Mouse (Mus musculus) urinary bladder, postnatal 14 days (tissue): ENCODE measurements around the gene Fbxl7.
A peak's percentile ranks its signal among the peaks of the same experiment; 100 is the strongest.

Experiments
- DNase-seq: peaks from one replicate; pipeline ENCODE4 v3.0.0; 2021; ENCODE audit warnings: low spot score

Gene Fbxl7

DNA sequence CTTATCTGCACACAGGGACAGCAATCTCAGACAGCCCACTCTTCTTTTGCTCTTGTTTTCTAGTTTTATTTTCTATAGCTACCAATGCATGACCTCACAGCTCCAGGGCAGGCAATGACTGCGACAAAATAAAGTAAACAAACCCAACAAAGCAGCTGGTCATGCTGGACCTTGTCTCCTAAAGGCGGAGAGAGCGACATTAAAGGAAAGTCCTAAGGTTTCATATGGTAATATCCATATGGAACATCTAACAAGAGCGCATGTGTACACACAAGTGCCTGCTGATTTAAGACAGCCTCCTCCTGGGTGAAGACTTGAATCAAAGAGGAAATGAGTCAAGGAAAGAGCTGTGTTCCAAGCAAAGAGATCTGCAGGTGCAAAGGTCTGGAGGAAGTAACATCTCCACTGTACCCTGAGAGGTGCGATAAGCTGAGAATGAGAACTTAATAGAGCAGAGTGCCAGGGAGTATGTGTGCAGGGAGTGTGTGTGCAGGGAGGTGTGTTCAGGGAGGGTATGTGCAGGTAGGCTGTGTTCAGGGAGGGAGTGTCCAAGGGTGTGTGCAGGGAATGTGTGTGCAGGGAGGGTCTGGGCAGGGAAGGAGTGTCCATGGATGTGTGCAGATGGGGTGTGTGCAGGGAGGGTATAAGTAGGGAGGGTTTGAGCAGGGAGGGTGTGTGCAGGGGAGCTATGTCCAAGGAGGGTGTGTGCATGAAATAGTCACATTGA is 193.3 kb downstream of the Fbxl7 start:
- DNase-seq: no peak

DNA sequence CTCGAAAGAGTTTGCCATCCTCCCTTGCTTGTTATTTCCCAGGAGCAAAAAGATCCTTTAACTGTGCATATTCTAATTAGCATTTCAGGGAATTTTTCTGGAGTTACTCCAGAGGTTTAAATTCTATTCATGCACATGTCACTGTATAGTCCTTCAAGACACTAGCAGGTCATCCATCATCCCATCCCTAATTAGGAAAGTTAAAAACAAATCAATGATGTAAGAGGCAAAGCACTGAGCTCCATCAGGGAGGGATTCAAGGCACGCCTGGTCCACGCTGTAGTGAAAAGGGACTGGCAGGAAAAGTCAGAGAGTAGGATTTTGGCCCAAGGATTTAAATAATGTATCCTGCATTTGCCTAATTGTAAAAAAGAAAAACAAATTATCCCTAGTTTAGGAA is 202.3 kb downstream of the Fbxl7 start:
- no peak for DNase-seq

DNA sequence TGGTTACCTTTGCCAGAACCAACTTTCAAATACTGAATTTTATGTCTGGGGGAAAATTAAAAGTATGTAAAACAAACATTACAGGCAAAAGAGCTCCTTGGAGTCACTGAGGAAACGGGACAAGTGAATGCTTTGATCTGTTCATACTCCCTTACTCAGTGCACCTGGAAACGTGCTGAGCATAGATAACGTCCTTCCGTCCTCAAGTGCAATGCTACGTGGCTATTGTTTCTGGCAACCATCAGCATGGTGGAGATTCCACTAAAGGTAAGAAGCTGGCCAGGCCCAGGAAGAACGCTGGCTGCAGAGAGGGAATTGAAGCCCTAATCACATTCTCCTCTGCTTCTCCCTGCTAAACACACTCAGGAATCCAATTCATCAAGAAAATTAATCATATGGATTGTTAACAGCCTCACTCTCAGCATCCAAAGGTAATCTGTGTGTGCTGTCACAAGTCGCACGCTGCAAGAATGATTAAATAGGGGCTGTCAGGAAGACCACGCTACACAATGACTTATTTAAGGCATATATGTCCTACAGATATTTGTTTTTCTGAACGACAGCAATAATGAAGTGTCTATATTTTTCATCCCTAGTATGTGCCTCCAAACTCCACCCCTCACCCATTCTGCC is 206.8 kb downstream of the Fbxl7 start:
- no peak for DNase-seq

DNA sequence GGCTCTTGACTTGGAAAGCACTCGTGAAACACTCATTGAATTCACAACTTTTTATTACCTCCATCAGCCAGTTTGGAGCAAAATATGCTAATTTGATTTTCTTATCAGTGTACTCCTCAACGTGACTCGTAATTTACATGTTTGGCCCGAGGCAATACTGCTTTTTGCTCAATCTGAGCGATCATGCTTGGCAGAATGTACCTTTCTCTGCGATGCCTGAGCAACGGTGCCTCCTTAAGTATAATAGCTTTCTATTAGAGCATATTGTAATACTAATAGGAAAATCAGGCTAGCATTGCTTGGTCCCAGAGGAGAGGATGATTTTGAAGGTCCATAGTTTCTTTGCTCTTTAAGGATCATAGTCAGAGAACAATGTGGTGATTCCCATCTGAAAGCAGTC is 207.7 kb downstream of the Fbxl7 start:
- DNase-seq: no peak

DNA sequence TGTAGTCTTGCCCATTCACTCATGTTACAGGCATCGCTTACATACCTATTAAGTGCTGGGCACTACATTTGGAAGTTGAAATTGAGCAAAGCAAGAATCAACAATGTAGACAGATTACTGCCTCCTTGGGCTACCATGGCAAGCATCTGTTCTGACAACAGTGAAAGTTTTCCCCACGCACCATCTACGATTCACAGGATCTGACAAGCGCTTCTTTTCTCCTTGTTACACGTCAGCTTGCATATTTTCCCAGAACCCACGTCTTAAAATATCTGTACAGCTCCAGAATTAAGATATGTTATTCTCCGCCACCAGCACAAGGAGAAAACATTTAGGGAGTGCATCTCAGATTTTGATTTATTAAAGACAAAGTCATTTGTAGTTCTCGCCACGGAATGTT is 213.1 kb downstream of the Fbxl7 start:
- DNase-seq: no peak

DNA sequence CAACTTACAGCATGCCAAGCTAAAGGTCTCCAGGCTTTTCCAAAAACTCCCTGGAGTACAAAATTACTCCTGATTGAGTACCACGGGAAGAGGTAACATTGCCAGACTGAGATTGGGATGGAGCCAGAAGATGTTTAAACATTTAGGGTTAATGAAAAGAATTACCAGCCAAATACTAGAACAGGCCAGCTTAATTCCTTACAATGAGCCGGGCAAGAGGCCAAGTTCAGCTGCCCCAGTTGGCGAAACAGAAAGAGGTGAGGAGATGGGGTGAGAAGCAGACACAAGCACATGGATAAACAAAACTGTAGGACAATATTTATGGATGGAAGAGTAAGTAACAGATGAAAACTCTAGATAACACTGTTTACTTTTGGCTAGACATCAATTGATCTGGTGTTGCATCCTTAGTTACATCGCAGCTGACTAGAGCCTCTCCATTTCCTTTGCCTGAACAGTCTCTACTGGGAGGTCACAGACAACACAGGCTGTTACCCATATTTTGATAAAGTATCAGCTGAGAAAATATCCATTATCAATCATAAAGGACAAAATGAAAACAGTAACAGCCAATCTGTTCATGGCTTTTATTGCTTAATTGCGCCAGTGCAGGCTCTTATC is 222.0 kb downstream of the Fbxl7 start:
- peak; percentile 20 for DNase-seq

DNA sequence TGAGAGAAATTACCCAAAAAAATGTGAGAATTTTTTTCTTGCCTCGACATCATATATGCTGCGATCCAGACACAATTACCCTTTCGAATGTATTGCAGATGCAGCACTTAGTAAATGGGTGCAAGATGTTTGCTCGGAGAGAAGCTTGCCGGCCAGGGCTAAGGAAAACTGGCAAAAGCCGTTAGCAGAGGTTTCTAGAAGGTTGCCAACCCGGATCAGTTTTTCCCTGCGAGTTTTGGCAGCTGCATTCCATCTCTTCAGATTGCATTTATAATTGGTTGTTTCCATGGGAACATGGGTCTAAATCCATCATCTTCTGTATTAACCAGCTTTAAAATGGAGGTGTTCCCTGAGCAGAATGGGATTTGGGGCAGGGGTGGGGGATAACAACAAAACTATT is 240.4 kb downstream of the Fbxl7 start:
- no peak for DNase-seq

DNA sequence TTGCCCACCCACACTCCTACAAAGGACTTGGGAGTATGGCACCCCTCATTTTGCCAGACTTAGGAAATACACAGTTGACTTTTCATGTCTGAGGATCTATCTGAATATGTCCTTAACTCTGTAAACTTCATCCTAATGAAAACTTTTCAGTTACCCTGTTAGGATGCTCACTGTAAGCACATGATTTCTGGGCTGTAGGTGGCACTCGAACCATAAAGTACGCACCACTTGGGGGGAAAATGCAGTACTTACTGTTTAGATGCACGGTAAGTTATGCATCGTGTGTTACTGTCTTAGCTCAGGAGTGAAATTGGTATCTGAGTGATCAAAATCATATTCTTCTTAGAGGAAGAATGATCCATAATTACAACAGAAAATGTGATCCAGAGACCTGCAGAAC is 252.8 kb downstream of the Fbxl7 start:
- no peak for DNase-seq

DNA sequence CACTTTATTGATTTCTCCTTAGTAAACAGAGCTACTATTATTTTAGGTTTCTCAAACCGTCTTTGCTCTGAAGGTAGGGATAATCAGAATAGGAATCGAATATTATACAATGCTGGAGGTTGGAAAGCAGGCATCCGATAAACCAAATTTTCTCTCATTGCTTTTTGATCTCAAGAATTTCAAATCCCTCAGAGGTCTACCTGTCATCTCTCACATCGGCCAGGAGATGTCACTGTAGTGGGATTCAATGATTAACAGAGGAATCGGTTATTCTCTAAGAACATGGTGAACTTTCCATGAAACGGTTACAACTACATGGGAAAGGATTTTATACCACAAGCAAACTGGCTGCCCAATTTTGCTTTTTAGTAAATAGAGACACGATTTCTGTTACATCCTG is 255.7 kb downstream of the Fbxl7 start:
- DNase-seq: no peak

DNA sequence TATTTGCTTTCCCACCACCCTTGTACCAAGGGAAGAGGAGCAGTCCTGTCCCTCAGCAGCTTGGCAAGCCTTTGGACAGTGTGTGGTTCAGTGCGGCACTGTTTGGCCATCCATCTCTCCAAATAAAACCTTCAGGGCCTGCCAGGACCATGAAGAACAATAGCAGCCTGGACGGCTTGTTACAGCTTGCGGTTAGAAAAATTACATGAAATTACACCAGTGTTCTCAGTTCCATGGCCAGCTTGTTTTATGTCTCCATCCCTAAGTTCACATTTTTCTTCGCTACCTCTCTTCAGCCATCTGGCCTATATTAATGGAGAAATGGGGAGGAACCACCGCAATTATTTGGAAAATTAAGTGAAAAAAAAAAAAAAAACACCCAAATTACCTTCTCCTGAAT is 259.8 kb downstream of the Fbxl7 start:
- no peak for DNase-seq

DNA sequence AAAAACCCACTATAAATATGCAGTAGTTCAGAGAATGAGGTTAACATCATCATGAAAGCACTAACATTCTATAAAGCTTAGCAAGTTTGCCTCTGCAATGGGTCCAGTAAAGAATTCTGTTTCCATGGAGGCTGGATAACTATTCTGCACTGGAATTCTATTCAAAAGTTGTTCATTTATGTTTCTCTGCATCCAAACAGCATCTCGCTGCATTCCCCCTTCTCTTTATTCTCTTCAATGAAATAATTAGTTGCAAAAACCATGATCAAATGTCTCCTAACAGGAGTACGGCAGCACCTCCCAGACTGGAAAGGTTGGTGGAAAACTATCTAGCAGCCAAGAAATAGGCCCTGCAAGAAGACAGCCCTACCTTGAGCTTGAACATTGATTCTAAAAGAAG is 267.2 kb downstream of the Fbxl7 start:
- DNase-seq: no peak

DNA sequence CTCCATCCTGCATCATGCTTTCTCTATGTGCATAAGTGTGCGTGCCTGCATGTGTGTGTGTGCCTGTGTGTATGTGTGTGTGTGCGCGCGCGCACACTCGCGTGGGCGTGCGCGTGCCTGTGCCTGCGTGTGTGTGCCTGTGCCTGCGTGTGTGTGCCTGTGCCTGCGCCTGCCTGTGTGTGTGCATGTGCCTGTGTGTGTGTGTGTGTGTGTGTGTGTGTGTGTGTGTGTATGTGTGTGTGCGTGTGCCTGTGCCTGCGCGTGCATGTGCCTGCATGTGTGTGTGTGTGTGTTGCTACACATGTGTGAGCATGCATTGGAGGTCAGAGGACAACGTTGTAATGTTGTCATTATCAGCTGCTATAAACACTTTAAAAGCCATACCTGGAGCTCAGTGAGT is 272.1 kb downstream of the Fbxl7 start:
- DNase-seq: no peak

DNA sequence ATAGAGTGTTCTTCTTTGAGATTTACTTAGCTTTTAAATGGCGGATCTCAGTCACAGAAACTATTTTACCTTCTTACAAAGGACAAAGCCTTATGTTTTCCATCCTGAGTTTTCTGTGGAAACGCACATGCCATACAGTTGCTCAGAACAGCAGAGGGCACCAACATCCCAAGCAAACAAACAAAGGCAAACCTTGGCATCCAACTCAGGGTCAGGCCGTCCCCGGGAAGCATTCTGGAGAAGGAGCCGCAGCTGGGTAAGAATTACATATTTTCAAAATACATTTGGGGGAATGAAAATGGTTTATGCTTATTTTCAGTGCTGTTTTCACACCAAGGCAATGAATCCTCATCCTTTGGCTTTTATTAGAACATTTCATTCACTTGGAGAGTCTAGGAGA is 275.1 kb downstream of the Fbxl7 start:
- peak; percentile 38 for DNase-seq

DNA sequence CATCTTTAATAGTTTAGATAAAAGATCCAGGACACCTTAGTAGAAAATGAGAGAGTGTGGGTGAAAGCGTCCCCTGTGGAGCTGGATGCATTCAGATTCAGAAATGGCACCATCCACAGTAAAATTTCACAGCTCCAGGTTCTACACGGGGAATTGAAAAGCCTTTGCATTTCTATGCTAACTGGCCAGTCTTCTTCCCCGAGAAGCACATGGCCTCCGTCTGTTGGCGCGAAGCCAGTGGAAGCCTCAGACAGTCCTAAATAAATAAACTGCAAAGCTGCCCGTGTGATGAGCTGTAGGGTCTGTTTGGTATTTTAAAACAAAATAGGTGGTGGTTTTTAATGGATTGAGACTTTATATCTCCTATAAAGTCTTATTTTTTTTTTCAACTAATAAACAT is 276.2 kb downstream of the Fbxl7 start:
- peak; percentile 46 for DNase-seq

DNA sequence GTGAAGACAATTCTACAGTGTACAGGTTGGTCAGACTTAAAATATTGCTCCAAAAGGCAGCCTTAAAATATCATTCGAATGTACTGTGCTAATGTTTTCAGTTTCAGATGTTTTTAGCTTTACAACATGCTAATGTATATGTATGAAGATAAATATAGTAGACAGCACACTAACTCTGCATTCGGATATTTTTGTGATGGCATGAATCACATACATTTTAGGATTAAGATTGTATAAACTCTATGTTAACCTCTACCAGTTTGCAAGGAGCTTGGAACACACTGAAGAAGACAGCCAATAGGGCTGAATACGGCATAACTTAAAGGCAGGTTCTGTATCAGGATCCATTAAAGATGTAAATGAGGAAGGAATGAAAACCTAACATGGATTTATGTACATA is 299.1 kb downstream of the Fbxl7 start:
- no peak for DNase-seq

DNA sequence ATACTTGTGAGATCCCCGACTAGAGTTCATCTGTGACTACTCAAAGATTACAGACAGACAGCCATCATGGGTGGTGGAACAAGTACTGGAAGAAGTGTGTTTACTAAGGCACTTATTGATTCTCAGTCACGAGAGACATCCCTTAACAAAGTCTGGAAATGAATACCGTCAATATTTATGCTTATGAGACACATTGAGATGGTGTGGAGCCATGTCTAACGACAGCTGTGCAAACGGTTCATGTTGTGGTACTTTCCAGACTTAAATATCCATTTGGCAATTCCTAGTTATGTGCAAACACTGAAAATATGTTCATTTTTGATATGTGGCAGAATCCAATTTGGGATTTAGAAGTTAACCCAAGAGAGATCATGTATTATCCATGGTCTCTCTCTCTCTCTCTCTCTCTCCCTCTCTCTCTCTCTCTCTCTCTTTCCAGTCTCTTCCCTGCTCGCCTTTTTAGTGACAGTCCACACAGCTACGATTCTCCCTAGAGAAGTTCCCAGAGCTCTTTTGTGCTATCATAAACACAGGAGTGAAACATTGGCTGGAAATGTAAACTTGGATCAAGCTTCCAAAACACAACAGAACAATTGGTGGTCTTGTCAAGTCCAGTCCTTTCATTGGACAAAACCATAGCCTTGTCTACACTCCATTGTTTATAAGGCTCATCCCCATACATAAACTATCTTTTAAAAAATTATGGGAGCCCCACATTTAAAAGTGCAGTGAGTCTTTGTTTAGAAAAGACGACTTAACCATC is 315.3 kb downstream of the Fbxl7 start:
- DNase-seq: no peak

DNA sequence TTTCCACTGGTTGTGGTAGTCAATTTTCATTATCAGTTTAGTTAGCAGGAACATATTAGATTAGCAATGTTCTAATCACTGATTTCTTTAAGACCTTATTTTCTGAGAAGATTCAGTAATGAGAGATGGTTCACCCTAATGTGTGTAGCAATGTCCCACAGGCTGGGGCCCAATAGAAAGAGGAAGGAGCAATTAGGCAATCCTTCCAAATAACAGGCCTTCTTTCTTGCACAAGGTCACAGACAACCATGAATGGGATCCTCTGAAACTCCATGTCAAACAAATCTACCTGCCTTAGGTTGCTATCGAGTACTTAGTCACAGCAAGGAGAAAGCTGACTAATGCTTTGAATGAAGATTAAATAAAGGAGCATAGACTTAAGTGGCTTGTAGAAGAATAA is 316.9 kb downstream of the Fbxl7 start:
- no peak for DNase-seq

DNA sequence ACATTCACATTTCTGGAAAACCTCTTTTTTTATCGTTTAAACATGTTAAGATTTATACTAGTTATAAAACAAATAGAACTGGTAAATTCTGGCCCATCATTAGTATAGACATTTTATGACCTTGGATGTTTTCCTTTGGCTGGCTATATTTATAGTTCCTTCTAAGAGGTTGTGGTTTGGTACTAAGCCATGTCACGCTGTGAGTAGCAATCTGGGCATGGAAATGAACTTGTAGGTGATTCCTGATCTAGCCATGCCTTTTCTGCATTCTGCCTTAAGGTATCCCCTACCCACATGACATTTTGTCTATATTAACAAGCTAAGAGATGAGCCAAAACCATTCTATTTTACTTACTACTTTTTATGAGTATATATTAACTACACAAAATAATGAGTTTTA is 329.3 kb downstream of the Fbxl7 start:
- DNase-seq: no peak

DNA sequence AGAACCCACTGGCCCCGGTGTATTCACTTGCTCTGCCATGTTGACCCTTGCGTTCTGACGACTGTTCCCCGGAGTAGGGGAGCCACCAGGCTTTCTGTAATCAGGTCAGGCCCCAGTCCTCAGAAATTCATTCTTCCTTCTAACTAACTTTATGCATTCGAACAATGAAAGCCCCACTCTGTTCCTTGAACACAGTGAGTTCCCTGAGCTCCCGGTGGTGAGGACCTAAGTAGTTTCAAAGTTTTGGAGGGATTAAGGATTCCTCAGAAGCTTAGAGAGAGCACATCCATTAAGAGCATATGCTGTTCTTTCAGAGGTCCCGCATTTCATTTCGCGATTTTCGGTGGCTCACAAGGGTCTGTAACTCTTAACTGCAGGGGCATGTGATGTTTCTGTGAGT is 341.8 kb downstream of the Fbxl7 start:
- DNase-seq: no peak

DNA sequence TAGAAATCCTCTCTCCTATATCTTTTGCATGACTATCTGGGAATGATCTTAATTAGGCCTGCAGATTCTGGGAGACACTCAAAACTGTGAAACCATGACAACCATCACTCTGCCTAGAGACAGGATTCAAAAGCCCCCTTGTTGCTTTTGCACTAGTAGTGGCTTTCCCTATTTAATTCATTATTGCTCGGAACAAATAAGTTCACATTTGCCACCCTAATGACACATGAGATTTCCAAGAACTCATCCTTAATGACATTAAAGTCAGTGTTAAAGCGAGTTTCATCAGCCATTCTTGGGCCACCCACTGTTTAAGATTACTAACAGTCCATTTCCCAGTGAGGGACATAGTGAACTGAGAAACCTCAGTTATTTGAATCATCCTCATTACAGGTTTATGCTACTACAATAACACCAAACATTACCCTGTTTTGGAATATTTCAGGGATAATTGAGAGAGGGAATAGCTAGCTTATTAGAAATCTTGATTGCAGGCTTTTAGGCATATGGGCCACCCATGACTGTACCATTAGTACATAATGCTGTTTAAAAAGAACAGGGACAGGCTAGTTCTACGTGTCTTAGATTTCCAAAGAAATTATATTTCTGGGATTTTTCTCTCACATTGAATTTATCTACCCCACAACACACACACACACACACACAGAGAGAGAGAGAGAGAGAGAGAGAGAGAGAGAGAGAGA is 361.2 kb downstream of the Fbxl7 start:
- DNase-seq: no peak

DNA sequence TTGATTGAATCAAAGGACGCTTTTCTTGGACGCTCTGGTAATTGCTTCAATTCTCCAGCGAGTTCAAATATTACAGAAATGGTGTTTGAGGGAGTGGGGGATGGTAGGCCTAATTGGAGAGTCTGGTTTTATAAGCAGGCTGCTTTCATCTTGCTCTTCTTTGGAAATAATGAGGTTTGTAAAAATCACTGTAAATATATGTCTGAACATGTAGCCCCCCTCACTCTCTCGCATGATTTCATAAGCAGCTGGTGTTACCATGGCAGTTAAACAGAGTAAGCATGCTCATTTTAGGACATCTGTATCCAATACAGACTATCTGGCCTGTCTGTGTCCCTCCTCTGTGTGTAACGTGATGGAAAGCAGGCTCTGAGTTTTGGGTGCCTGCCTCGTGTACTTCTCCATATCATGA is 376.2 kb downstream of the Fbxl7 start:
- DNase-seq: peak; percentile 8

DNA sequence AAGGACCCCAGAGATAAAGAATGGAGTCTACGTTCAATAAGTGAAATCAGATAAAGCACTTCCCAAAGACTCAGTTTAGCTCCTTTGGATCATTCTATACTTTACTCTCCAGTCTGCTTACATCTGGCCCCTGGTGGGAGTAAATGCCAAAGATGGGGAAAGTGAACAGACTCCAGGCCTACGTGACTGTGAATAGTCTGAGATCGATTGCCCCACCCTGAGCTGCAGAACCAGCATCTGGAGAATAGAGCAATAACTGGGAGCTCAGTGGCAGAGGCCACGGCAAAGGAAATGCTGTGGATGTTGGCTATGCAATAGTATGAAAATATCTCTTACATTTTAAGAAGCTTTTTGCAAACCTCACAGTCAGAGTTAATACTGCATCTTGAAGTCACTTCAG is 394.4 kb downstream of the Fbxl7 start:
- no peak for DNase-seq
